Mouse (Mus musculus) liver, embryonic 14.5 days (tissue): ENCODE data around the gene Msantd3. TPM values are rescaled to one million over a fixed set of nuclear protein-coding genes. Genes with fewer than 3 reads are reported as not detected.
A peak's percentile ranks its signal among the peaks of the same experiment; 100 is the strongest.

ENCODE experiments used
- ATAC-seq: fragments of 200-750 bp; cut with Nextera tagmentation; 2 replicates; pipeline ENCODE4 v1.8.0; 2017; ENCODE audit warnings: moderate number of reproducible peaks, mild to moderate bottlenecking, moderate library complexity; ENCODE audit not compliant: insufficient read depth
- DNase-seq, 3 experiments: peaks; one replicate each; pipeline ENCODE4 v3.0.0-alpha.2; 2012 to 2013; ENCODE audit warnings: low read depth in 3 of 3, low spot score in 3 of 3
- H3K27ac ChIP-seq: fragments of 300-500 bp; sonication (generic); 2 replicates; pipeline ENCODE4 v1.5.1; 2014; ENCODE audit warnings: moderate library complexity, mild to moderate bottlenecking, control low read depth, inconsistent platforms
- H3K27me3 ChIP-seq: fragments of 300-500 bp; sonication (generic); 2 replicates; pipeline ENCODE4 v1.6.1; 2014; ENCODE audit warnings: mild to moderate bottlenecking, low read length, moderate library complexity; ENCODE audit not compliant: control insufficient read depth, insufficient read depth
- H3K36me3 ChIP-seq: fragments of 300-500 bp; sonication (generic); replicated peaks from 2 replicates; pipeline ENCODE4 v1.6.1; 2014; ENCODE audit warnings: low read depth; ENCODE audit not compliant: control insufficient read depth, insufficient read depth
- H3K4me1 ChIP-seq, 2 experiments: fragments of 200-500 bp in 1 of 2; fragments of 300-500 bp in 1 of 2; sonication (generic) in 1 of 2; replicated peaks; 2 replicates each; pipeline ENCODE4 v1.6.1; 2012 to 2014; ENCODE audit warnings: antibody characterized with exemption in 1 of 2, inconsistent platforms in 1 of 2, low read length in 1 of 2; ENCODE audit not compliant: control insufficient read depth in 2 of 2, insufficient read depth in 2 of 2
- H3K4me2 ChIP-seq: fragments of 300-500 bp; sonication (generic); 2 replicates; pipeline ENCODE4 v1.6.1; 2014; ENCODE audit warnings: low read depth, mild to moderate bottlenecking, control low read depth, moderate library complexity
- H3K4me3 ChIP-seq, 2 experiments: fragments of 200-500 bp in 1 of 2; fragments of 300-500 bp in 1 of 2; sonication (generic) in 1 of 2; 2 replicates each; pipeline ENCODE4 v1.5.1; 2012 to 2014; ENCODE audit warnings: low read depth in 2 of 2, low read length in 2 of 2, mild to moderate bottlenecking in 2 of 2, control low read depth in 1 of 2, inconsistent platforms in 1 of 2, moderate library complexity in 1 of 2; ENCODE audit not compliant: insufficient read depth in 1 of 2
- H3K9ac ChIP-seq: fragments of 300-500 bp; sonication (generic); replicated peaks from 2 replicates; pipeline ENCODE4 v1.6.1; 2014; ENCODE audit warnings: mild to moderate bottlenecking, control low read depth, moderate library complexity
- H3K9me3 ChIP-seq: fragments of 300-500 bp; sonication (generic); 2 replicates; pipeline ENCODE4 v1.6.1; 2016; ENCODE audit warnings: low read length, mixed read lengths; ENCODE audit not compliant: control insufficient read depth
- CTCF ChIP-seq: IDR thresholded peaks from 2 replicates; pipeline ENCODE4 v1.5.1; 2016; ENCODE audit warnings: antibody characterized with exemption, low read depth, control low read depth
- EP300 ChIP-seq: IDR thresholded peaks from 2 replicates; pipeline ENCODE4 v1.6.1; 2016; ENCODE audit warnings: antibody characterized with exemption, low read depth
- WGBS: fragments of 180-500 bp; shearing (Covaris S2); extraction: QIAGEN DNeasy Blood & Tissue Kit; methylation state at CpG from one replicate; pipeline ENCODE4 v1.1.7; 2014; ENCODE audit not compliant: insufficient replicate concordance; 5-methylcytosine and 5-hydroxymethylcytosine counted together
- polyA plus RNA-seq, 2 experiments: library from polyadenylated mRNA; depleted of rRNA in 1 of 2; stranded (reverse) in 1 of 2; unstranded in 1 of 2; fragments of >200 nt; fragmentation: Nextera tagmentation in 1 of 2; extraction: Ambion mirVana in 1 of 2; gene quantifications; 2 replicates each; pipeline versions ENCODE4 v1.2.1 to v1.2.3; 2012 to 2014

Gene Msantd3
- polyA plus RNA-seq, 2 experiments: 1.5 to 2.1 TPM

DNA sequence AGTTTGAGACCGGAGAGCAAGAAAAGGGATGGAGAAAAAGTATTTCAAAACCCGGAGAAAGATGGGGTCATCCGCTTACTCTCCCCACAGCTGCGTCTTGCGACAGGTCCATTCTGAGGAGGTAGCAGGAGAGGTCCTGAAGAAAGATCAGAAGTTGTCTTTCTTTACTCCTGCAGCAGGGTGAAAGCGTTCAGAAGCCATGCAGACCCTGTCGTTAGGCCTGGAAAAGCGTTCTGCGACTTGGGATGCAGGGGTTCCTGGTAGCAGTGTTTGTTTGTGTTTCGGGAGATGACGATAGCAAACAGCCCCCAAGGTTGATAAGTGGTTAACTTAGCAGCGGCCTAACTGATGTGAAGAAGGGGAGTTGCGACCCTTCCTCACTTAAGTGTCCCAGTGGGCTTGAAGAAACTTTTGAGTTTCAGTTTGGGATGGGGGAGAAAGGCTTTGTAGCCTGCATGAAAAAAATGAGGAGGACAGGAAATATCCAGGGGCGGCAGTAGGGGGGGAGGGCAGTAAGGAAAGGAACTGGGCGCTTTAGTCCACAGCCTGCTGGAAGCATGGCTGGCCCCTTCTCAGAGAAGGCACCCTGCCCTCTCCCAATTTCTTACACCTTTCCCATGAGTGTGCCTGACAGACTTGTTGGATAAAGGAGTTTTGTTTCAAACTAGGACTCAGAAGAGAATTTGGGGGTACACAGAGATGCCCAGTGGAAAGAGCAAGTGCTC, 2.0 kb downstream of the Msantd3 start:
- 28% methylated on average over 15 of the region's 15 CpGs for WGBS
- DNase-seq (no peak), ATAC-seq (no peak)
- Histone ChIP-seq H3K4me2 (peak overlapping the region; percentile 61; the same call in 1 of the 2 replicates), H3K27ac (no peak overlapping the region), H3K27me3 (peaks cover 25% of the 10 kb centered on the region), H3K4me1 (peaks cover 0 to 7% of the 10 kb centered on the region in 2 experiments; a peak in 2 of 4 replicates), H3K9me3 (no peaks in the 10 kb centered on the region), H3K9ac (no peak overlapping the region), H3K4me3 (peak overlapping the region; percentile 2 to 45; a peak in 2 of 4 replicates), H3K36me3 (no peaks in the 10 kb centered on the region)
- no peak for TF ChIP-seq CTCF
- no peak for TF ChIP-seq EP300

DNA sequence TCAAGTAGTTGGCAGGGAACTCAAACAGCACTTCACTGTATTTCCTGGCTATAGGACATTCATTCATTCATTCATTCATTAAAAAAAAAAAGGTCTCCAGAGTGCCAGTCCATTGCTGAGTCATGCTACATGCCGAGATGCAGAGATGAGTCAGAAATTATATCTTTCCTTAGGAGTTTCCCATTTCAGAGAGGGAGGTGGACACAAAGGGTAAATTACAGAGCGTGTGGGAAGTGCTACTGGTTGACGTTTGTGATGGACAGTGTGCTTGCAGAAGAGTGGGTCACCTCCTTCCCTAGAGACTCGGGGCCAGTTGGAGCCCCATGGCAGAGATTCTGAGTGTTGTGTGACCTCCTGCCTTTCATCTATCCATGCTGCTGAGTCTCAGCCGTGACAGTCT, 2.6 kb downstream of the Msantd3 start:
- DNase-seq: no peak
- H3K27ac ChIP-seq: no peak overlapping the region
- H3K9me3 ChIP-seq: no peaks in the 10 kb centered on the region
- no peaks in the 10 kb centered on the region for H3K36me3 ChIP-seq
- WGBS: 27% methylated on average over 5 of the region's 5 CpGs
- no peak for ATAC-seq
- H3K4me1 ChIP-seq: peaks cover 0 to 7% of the 10 kb centered on the region in 2 experiments; a peak in 2 of 4 replicates
- no peak overlapping the region for H3K9ac ChIP-seq
- H3K27me3 ChIP-seq: peaks cover 25% of the 10 kb centered on the region
- no peak overlapping the region for H3K4me3 ChIP-seq
- no peak overlapping the region for H3K4me2 ChIP-seq
- TF ChIP-seq EP300: no peak
- no peak for TF ChIP-seq CTCF

DNA sequence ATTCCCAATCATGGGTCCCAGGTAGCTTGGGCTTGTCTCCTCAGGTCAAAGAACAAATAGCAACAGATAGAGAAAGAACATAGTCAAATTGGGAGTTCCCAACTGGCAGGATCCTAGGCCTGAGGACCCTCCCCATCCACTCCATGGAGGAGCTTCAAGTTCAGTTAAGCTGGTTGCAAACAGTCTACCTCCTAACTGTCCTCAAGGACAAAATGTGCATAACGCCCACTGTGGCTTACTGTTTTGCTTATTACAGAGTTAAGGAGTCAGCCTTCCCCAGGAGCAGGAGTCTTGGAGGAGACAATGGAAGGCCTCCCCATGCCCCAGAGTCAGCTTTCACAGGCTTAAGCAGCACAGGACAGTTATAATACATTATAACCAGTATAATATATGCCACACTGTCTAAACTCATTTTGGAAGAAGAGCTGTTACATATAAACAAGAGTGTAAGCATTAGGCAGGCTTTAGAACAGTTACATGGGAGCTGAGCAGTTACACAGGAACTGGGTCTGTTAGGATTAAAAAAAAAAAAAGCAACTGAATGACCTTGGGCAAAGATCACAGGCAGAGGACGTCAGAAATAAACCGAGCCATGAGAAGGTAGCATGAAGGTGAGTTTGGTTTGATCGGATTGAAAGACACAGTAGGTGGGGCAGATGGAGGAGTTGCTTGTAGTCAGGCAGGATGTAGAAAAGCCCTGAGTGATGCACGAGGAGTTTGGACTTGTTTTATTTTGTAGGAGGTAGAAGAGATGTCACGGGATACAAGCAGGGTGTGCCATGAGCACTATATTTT, 3.5 kb downstream of the Msantd3 start:
- no peak overlapping the region for H3K9ac ChIP-seq
- no peak for ATAC-seq
- no peak overlapping the region for H3K27ac ChIP-seq
- no peak for DNase-seq
- WGBS: 49% methylated on average over 6 of the region's 6 CpGs
- no peaks in the 10 kb centered on the region for H3K36me3 ChIP-seq
- H3K4me3 ChIP-seq: no peak overlapping the region
- TF ChIP-seq CTCF (no peak), EP300 (no peak)
- H3K4me1 ChIP-seq: peaks cover 0 to 7% of the 10 kb centered on the region in 2 experiments; a peak in 2 of 4 replicates
- peaks cover 25% of the 10 kb centered on the region for H3K27me3 ChIP-seq
- no peaks in the 10 kb centered on the region for H3K9me3 ChIP-seq
- no peak overlapping the region for H3K4me2 ChIP-seq

DNA sequence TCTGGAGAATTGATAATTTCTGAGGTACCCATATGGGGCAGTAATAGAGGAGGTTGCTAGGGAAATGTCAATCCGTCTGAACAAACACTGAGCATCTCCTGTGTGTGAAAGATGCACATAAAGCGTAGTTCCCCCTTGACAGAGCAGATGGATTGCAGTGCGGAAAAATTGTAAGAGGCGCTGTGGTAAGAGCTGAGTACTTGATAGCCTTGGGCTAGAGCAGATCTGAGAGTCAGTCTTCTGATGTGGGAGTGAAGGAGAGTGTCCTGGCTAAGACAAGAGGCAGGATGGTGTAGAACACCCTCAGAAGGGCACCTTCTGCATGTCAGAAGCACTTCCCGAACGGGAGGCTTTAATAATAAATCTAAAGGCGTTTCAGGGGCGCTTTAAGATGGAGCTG, 4.4 kb downstream of the Msantd3 start:
- TF ChIP-seq CTCF (no peak), EP300 (no peak)
- H3K4me2 ChIP-seq: no peak overlapping the region
- no peaks in the 10 kb centered on the region for H3K9me3 ChIP-seq
- H3K4me3 ChIP-seq: no peak overlapping the region
- WGBS: 69% methylated on average over 8 of the region's 8 CpGs
- no peak overlapping the region for H3K9ac ChIP-seq
- H3K4me1 ChIP-seq: peaks cover 0 to 7% of the 10 kb centered on the region in 2 experiments; a peak in 2 of 4 replicates
- peaks cover 21% of the 10 kb centered on the region for H3K27me3 ChIP-seq
- ATAC-seq (no peak), DNase-seq (no peak)
- no peak overlapping the region for H3K27ac ChIP-seq
- no peaks in the 10 kb centered on the region for H3K36me3 ChIP-seq

DNA sequence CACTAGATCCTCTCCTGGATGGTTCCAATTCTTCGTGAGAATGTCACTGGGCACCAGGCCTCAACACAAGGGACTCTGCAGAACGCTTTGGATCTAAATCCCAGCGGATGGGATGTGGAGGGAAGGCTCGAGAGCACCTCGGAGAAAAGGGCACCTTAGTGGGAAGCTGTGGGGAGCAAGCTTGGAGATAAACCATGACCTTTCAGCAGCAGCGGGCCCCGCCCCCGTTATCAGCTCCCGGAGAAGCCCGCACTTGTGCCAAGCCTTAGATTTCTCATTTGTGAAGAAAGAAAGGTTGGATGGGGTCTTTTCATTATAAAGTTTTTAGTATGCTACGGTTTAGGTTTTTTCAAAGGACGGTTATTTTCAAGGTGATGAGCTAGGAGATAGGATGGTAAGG, 6.2 kb downstream of the Msantd3 start:
- H3K9me3 ChIP-seq: no peaks in the 10 kb centered on the region
- WGBS: 26% methylated on average over 12 of the region's 12 CpGs
- no peak overlapping the region for H3K4me2 ChIP-seq
- DNase-seq (no peak), ATAC-seq (no peak)
- no peak for TF ChIP-seq CTCF
- no peak for TF ChIP-seq EP300
- H3K27ac ChIP-seq: no peak overlapping the region
- peaks cover 0 to 7% of the 10 kb centered on the region in 2 experiments; a peak in 2 of 4 replicates for H3K4me1 ChIP-seq
- no peak overlapping the region for H3K9ac ChIP-seq
- peaks cover 4% of the 10 kb centered on the region for H3K27me3 ChIP-seq
- H3K4me3 ChIP-seq: no peak overlapping the region
- no peaks in the 10 kb centered on the region for H3K36me3 ChIP-seq
